Mouse (Mus musculus) lung, embryonic 15.5 days (tissue): ENCODE results near the gene Pkn2. TPM values are rescaled to one million over a fixed set of nuclear protein-coding genes. Genes with fewer than 3 reads are reported as not detected.
A peak's percentile ranks its signal among the peaks of the same experiment; 100 is the strongest.

Source experiments
- ATAC-seq: fragments of 200-750 bp; cut with Nextera tagmentation; 2 replicates; pipeline ENCODE4 v1.8.0; 2017; ENCODE audit warnings: moderate number of reproducible peaks, borderline replicate concordance; ENCODE audit not compliant: low FRiP score, low TSS enrichment; ENCODE audit errors: extremely low read depth
- H3K27ac ChIP-seq: fragments of 300-500 bp; sonication (generic); 2 replicates; pipeline ENCODE4 v1.5.1; 2015; ENCODE audit warnings: moderate library complexity, mild to moderate bottlenecking, inconsistent platforms
- H3K27me3 ChIP-seq: fragments of 300-500 bp; sonication (generic); 2 replicates; pipeline ENCODE4 v1.6.1; 2015; ENCODE audit warnings: inconsistent platforms
- H3K36me3 ChIP-seq: fragments of 300-500 bp; sonication (generic); 2 replicates; pipeline ENCODE4 v1.6.1; 2015; ENCODE audit warnings: inconsistent platforms
- H3K4me1 ChIP-seq: fragments of 300-500 bp; sonication (generic); 2 replicates; pipeline ENCODE4 v1.6.1; 2015; ENCODE audit warnings: inconsistent platforms
- H3K4me2 ChIP-seq: fragments of 300-500 bp; sonication (generic); 2 replicates; pipeline ENCODE4 v1.6.1; 2015; ENCODE audit warnings: inconsistent platforms, mild to moderate bottlenecking, moderate library complexity
- H3K4me3 ChIP-seq: fragments of 300-500 bp; sonication (generic); 2 replicates; pipeline ENCODE4 v1.5.1; 2015; ENCODE audit warnings: mild to moderate bottlenecking, inconsistent platforms
- H3K9ac ChIP-seq: fragments of 300-500 bp; sonication (generic); 2 replicates; pipeline ENCODE4 v1.6.1; 2015; ENCODE audit warnings: inconsistent platforms
- H3K9me3 ChIP-seq: fragments of 300-500 bp; sonication (generic); 2 replicates; pipeline ENCODE4 v1.6.1; 2016; ENCODE audit warnings: inconsistent platforms
- WGBS: fragments of 180-500 bp; shearing (Covaris S2); methylation state at CpG from one replicate; pipeline ENCODE4 v1.1.7; 2015; 5-methylcytosine and 5-hydroxymethylcytosine counted together
- polyA plus RNA-seq: library from polyadenylated mRNA; unstranded; fragments of >200 nt; fragmentation: Nextera tagmentation; extraction: Ambion mirVana; gene quantifications from 2 replicates; pipeline ENCODE4 v1.2.1, GENCODE M21; 2015

The Pkn2 gene
- polyA plus RNA-seq, 1 experiment from 2014 or later, result 47.7 TPM

DNA sequence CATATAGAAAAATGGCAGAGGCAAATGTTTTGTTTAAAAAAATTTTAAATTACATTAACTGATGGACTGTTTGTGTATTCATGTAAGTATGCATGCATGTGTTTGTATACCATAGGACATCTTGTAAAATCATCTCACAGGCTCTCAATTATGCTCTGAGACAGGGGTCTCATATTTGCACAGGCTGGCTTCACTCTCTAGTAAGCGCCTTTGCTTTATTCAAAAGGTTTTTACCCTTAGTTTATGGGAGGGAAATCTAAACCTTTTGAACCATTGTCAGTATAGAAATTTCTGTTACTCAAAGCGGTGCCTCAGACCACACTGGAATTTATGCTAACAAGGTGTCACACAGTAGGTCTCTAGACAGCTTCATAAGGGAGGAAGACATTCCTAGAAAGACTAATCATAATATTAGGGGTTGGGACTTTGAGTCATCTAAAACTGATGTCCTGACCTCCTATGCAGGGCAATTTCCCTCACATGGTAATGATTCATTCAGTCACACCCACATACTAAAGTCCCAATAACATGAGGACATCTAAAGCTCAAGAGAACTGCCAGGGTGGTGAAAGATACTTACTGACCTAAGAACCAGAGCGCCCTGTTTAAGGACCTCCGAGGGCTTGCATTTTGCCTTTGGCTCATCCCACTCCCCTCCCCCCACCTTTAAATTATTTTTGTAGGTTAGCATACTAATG lies 55.2 kb downstream of the Pkn2 start:
- Histone ChIP-seq H3K9ac (no peak overlapping the region), H3K9me3 (no peaks in the 10 kb centered on the region), H3K4me2 (no peak overlapping the region), H3K27me3 (no peaks in the 10 kb centered on the region), H3K36me3 (peaks cover 25% of the 10 kb centered on the region), H3K4me1 (no peaks in the 10 kb centered on the region), H3K4me3 (no peak overlapping the region), H3K27ac (no peak overlapping the region)
- 85% methylated on average over 4 of the region's 4 CpGs for WGBS
- ATAC-seq, result no peak

DNA sequence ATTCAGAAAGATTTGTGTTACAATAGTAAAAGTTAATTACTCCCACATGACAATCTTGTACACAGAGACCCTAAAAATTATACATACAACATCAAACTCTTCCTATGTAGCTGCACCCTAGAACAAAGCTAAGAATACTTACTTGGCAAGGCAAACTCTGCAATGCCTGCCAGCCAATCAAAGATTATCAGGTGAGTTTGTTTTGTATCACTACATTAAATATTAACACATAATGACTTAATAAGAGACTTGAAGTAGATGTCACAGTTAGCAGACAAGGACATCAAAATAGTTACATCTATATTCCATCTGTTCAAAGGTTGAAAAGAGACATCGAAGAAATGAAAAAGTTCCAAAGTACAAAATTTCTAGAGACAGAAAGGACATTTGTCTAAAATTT lies 58.2 kb downstream of the Pkn2 start:
- Histone ChIP-seq H3K27ac (no peak overlapping the region), H3K9me3 (no peaks in the 10 kb centered on the region), H3K4me3 (no peak overlapping the region), H3K27me3 (no peaks in the 10 kb centered on the region), H3K4me2 (no peak overlapping the region), H3K36me3 (peaks cover 26% of the 10 kb centered on the region), H3K4me1 (no peaks in the 10 kb centered on the region), H3K9ac (no peak overlapping the region)
- 76% methylated on average over 1 of the region's 1 CpGs for WGBS
- no peak for ATAC-seq

DNA sequence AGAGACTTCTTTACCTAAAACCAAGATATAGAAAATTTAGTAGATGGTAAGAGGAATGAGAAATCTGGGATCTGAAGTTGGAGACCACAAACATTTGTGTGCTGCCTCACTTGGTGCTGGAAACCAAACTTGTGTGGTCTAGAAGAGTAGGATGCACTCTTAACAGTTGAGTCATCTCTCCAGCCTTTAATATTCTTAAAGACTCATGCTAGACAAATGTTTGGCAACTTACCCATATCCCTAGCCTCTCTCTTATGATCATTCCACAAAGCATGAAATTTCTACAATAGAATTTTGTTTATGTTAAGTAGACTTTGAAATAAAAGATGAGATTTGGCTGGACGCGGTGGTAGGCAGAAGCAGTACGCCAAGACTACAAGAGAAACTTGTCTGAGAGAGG lies 64.3 kb downstream of the Pkn2 start:
- H3K27me3 ChIP-seq, result no peaks in the 10 kb centered on the region
- H3K27ac ChIP-seq, result no peak overlapping the region
- ATAC-seq, result no peak
- no peak overlapping the region for H3K4me3 ChIP-seq
- no peaks in the 10 kb centered on the region for H3K4me1 ChIP-seq
- H3K9me3 ChIP-seq, result no peaks in the 10 kb centered on the region
- H3K4me2 ChIP-seq, result no peak overlapping the region
- WGBS, result 74% methylated on average over 3 of the region's 3 CpGs
- peaks cover 26% of the 10 kb centered on the region for H3K36me3 ChIP-seq
- no peak overlapping the region for H3K9ac ChIP-seq

DNA sequence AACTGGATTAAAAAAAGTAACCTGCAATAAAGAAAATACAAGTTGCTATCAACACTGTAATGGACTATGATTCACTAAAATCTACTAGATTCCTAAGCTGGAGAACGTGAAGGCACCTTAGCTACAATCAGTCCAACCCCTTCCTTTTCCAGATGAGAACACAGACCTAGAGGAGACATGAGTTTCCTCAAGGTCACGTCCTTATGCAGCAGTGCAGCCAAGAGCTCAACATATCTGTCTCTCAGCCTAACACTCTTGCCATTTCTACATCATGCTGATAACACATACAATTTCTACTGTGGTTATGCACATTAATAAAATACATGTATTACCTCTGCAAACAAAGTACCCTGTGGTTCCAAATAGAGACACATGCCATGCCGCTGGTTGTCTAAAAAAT lies 70.2 kb downstream of the Pkn2 start:
- Histone ChIP-seq H3K27ac (no peak overlapping the region), H3K4me3 (no peak overlapping the region), H3K36me3 (peaks cover 29% of the 10 kb centered on the region), H3K9ac (no peak overlapping the region), H3K4me1 (no peaks in the 10 kb centered on the region), H3K9me3 (no peaks in the 10 kb centered on the region), H3K4me2 (no peak overlapping the region), H3K27me3 (no peaks in the 10 kb centered on the region)
- WGBS, result 89% methylated on average over 3 of the region's 3 CpGs
- no peak for ATAC-seq

DNA sequence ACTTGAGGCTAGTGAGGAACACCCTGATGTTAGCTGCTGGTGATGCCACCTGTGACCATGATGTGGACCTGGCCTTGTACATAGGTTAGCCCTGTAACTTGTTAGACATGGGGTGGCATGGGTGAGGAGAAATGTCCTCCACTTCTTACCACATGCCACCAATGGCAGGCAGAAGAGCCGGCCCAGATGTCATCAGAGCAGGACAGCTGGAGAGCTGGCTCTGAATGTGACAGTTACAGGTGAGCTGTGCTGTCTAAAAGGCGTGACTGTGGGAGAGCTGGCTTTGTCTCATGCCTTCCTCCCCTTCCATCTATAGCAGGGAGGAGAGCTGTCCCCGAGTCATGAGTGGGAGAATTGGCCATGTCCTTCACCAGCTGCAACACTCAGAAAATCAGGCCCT lies 86.2 kb downstream of the Pkn2 start:
- Histone ChIP-seq H3K36me3 (peaks cover 58% of the 10 kb centered on the region), H3K27ac (no peak overlapping the region), H3K4me3 (no peak overlapping the region), H3K27me3 (no peaks in the 10 kb centered on the region), H3K4me1 (no peaks in the 10 kb centered on the region), H3K4me2 (no peak overlapping the region), H3K9ac (no peak overlapping the region), H3K9me3 (no peaks in the 10 kb centered on the region)
- WGBS, result 84% methylated on average over 3 of the region's 3 CpGs
- ATAC-seq, result no peak

DNA sequence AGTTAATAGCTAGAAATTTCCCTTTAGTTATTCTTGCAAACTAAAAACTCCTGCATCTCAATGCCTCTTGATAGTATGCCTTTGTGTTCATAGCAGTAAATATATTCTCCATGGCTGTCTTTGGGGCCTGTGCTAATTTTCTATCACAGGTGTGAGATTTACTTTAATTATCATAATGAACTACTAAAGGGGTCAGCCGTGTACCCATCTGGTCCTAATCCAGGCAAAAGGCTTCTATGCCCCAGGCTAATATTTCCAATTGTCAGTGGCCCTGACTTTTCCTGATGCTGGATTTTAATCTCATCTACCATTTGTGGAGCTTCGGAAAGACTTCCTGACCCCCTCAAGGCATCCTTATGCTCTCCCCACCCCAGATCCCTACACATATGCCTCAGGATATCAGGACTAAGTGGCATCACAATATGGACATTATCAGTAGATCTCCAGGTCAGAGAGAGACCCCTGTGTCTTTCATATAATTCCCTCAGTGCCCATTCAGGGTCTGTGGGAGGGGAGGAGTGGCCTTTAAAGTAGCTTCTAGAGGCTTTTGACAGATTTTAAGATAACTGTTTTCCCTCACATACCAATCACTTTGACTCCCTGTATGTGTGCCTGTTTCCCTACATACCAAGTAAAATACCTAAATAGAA lies 95.3 kb downstream of the Pkn2 start:
- H3K4me3 ChIP-seq, result no peak overlapping the region
- no peak for ATAC-seq
- no peak overlapping the region for H3K27ac ChIP-seq
- 73% methylated on average over 2 of the region's 2 CpGs for WGBS
- no peak overlapping the region for H3K9ac ChIP-seq
- no peaks in the 10 kb centered on the region for H3K9me3 ChIP-seq
- H3K4me2 ChIP-seq, result no peak overlapping the region
- no peaks in the 10 kb centered on the region for H3K4me1 ChIP-seq
- peaks cover 44% of the 10 kb centered on the region for H3K36me3 ChIP-seq
- no peaks in the 10 kb centered on the region for H3K27me3 ChIP-seq

DNA sequence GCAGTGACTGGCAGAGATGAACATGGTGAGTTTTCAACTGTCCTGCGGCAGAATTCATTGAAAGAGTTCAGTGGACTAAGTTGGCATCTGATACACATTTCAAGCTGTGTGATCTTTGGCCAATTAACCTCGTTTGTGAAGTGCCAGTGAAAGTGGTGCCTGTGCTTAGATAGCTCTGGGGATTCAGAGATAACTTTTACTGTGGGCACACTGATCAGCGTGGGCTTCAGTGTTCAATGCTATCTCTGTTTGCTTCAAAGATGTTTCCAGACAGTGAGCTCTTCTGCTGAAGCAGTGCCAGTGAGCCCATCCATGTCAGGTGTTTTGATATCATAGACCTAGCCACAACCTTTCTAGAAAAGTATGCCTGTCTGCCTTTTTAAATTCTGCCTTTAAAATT lies 104.6 kb downstream of the Pkn2 start:
- no peak overlapping the region for H3K9ac ChIP-seq
- no peak overlapping the region for H3K4me3 ChIP-seq
- peaks cover 5% of the 10 kb centered on the region for H3K4me1 ChIP-seq
- H3K9me3 ChIP-seq, result no peaks in the 10 kb centered on the region
- H3K36me3 ChIP-seq, result peaks cover 42% of the 10 kb centered on the region
- no peaks in the 10 kb centered on the region for H3K27me3 ChIP-seq
- H3K4me2 ChIP-seq, result no peak overlapping the region
- WGBS, result 70% methylated on average over 3 of the region's 3 CpGs
- no peak overlapping the region for H3K27ac ChIP-seq
- no peak for ATAC-seq

DNA sequence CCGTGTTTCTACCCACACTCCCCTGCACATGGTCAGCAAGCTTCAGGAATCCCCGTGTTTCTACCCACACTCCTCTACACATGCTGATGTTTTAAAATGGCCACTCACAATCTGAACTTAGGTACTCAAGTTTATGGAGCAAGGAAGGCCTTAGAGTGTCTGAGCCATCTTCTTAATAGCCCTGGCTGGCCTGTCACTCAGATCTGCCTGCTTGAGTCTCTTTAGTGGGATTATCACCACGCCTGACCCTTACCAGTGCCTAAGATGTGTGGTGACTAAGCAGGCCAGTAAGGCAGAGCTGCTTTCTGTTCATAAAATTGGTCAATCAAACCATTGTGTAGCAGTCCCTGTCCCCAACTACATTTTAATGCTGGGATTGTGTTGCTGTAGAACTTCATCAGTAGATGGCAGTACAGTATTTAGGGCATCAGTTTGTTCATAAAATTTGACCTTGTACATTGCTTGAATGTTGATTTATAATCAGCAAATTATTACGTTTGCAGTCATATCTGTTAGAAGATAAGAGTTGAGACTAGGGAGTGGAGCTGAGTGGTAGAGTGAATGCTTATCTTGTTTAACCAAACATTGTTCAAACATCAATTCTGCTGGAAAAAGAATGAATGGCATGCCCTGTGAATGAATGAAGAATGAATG lies 108.1 kb downstream of the Pkn2 start:
- H3K36me3 ChIP-seq, result peaks cover 17% of the 10 kb centered on the region
- WGBS, result 52% methylated on average over 4 of the region's 4 CpGs
- H3K9ac ChIP-seq, result no peak overlapping the region
- H3K9me3 ChIP-seq, result no peaks in the 10 kb centered on the region
- no peak overlapping the region for H3K4me2 ChIP-seq
- H3K27ac ChIP-seq, result no peak overlapping the region
- H3K4me3 ChIP-seq, result no peak overlapping the region
- ATAC-seq, result no peak
- peaks cover 5% of the 10 kb centered on the region for H3K4me1 ChIP-seq
- H3K27me3 ChIP-seq, result no peaks in the 10 kb centered on the region

DNA sequence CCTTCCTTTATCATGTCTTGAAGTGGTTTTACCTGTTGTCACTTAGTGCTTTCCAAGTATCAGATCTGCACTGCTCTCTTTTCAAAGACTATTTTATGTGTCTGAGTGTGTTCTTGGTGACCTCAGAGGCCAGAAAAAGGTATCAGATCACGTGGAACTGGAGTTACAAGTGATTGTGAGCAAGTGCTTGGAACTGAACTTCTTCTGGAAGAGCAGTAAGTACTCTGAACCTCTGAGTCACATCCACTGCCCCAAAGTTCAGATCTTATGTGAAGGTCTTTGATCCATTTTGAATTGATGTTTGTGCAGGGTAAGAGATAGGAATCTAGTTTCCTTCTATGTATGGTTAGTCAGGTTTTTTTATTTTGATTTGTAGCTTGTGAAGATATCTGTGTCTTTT lies 111.3 kb downstream of the Pkn2 start:
- WGBS, result 39% methylated on average over 1 of the region's 1 CpGs
- no peak overlapping the region for H3K4me3 ChIP-seq
- no peaks in the 10 kb centered on the region for H3K27me3 ChIP-seq
- peaks cover 12% of the 10 kb centered on the region; the same call in 1 of the 2 replicates for H3K36me3 ChIP-seq
- no peaks in the 10 kb centered on the region for H3K9me3 ChIP-seq
- H3K4me2 ChIP-seq, result no peak overlapping the region
- peaks cover 15% of the 10 kb centered on the region for H3K4me1 ChIP-seq
- H3K9ac ChIP-seq, result no peak overlapping the region
- no peak overlapping the region for H3K27ac ChIP-seq
- no peak for ATAC-seq

DNA sequence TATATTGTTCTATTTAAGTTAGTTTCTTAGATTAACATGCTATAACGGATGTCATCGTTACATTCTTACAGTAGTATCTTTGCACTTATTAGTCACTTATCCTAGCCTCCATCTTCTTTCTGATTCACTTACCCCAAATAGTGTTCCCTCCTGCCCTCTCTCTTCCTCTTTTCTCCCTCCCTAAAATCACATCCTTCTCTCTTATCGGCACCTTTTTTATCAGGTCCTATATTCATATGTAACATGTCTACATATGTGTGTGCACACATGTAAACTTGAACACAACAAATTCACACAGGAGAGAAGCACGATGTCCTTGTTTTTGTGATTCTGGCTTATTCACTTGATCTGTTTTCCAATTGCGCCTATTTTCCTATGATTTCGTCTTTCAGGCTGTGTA lies 113.3 kb downstream of the Pkn2 start:
- H3K4me1 ChIP-seq, result peaks cover 13% of the 10 kb centered on the region
- 95% methylated on average over 6 of the region's 6 CpGs for WGBS

DNA sequence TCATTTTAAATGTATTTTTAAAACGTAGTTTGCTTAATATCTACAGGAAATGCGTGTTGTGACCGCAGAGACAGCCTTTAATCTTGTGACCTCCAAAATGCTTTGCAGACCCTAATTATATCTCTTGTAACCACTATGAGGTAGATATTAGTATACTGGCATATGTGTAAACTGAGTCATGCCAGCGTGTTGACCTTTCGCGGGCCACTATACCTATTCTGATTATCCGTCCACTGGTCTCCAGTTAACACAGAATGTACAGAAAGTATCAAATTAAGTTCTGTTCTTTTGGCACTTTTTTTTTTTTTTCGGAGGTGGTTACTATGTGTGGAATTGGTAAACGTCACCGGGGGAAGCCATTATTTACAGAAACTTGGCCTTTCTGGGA lies 116.0 kb downstream of the Pkn2 start:
- Histone ChIP-seq H3K27me3 (no peaks in the 10 kb centered on the region), H3K36me3 (no peaks in the 10 kb centered on the region), H3K4me1 (peaks cover 9% of the 10 kb centered on the region), H3K9ac (peak overlapping the region; percentile 87), H3K9me3 (no peaks in the 10 kb centered on the region), H3K4me3 (peak overlapping the region; percentile 76), H3K27ac (no peak overlapping the region), H3K4me2 (peak overlapping the region; percentile 59)
- 6% methylated on average over 10 of the region's 10 CpGs for WGBS
- no peak for ATAC-seq

More for the DNA sequence above, 113.3 kb downstream of the Pkn2 start:
- Histone ChIP-seq H3K9ac (no peak overlapping the region), H3K9me3 (no peaks in the 10 kb centered on the region), H3K4me3 (no peak overlapping the region), H3K4me2 (no peak overlapping the region), H3K27ac (no peak overlapping the region), H3K27me3 (no peaks in the 10 kb centered on the region), H3K36me3 (peaks cover 10% of the 10 kb centered on the region; the same call in 1 of the 2 replicates)
- no peak for ATAC-seq
